Mouse (Mus musculus): ENCODE measurements around the gene Tent5a.

Tent5a gene

DNA sequence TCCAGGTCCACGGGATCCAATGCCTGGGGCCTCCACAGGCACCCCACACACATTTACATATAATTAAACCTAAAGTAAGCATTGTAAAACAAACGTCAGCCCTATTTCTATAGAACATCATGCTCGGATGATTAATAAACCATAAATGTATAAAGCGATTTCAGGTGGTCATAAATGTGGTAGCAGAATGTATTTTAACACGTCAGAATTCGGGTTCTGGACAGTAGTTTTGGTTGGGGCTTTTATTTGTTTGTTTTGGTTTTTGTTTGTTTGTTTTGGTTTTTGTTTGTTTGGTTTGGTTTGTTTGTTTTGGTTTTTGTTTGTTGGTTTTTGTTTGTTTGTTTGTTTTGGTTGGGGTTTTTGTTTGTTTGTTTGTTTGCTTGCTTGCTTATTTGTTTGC is 14.7 kb downstream of the Tent5a start, which contains the start of gene Gm11114:
TSS of gene Gm11114 (plus strand) at position 301 of the 400 bp plus-strand sequence.
- DNase-seq (ENCODE audit: low spot score): no peak

DNA sequence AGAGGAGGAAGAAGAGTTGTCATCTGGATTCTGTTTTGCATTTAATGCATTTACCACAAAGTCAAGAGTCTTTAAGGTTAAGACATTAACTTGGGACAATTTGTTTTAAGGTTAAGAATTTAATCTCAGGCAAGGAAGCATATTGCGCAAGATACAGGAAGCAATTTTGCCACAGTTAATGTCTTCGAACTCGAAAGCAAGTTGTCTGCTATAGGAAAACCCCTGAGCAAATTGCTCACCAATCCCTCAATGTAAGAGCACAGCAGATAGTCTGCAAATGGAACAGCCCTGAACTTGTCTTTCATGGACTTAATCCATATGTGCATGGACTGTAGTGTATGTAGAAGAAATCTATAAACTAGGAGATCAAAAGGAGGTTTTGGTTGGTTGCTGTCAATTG is 23.8 kb downstream of the Tent5a start:
- DNase-seq (ENCODE audit: low spot score): no peak

DNA sequence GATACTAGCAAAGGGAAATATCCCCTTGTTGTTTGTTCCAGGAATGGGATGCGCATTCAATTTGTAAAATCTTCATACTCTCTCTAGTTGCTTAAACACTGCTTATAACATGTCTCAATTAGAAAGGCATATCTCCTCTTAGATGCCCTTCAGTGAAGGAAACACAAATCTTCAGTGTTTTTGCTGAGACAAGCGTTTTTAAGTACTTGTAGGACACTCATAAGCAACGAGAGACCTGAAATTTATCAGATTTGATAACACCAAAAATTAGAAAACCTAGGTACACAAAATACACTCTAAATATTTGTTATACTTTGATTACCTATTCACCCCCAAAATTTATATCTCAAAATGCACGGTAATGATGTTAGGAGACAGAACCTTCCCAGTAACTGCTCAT is 24.3 kb downstream of the Tent5a start:
- DNase-seq (ENCODE audit: low spot score): no peak

DNA sequence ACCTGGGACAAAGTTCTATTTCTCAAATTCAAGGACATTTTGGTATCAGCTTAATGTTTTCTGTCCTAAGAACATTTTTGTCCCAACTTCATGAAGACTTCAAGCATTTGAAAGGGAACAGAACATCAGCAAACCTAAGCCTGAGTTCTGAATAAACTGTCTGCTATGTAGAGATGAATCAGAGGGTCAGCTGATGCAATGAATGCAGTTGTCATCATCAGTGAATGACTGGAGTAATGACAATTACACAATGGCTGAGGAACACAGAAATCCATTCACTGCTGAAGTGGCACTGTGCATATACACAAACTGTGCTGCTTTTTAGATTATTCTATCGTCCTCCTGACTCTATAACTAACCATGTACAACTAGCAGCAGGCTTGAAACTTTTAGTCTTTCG is 53.0 kb downstream of the Tent5a start:
- no peak for DNase-seq (ENCODE audit: low spot score)

All from embryo, embryonic 10.5 days (tissue).